Mouse (Mus musculus) frontal cortex, adult 2 months (tissue): ENCODE data around the gene Zfp975. TPM values are rescaled to one million over a fixed set of nuclear protein-coding genes. Genes with fewer than 3 reads are reported as not detected.
"Not testable (repeated sequence)": the region's sequence is repeated elsewhere in the genome, so short reads cannot be mapped to it uniquely, and the experiment has no call there.

ENCODE experiments used
- DNase-seq, 2 experiments: peaks; one replicate each; pipeline ENCODE4 v3.0.0; 2022; ENCODE audit warnings: low spot score in 1 of 2; ENCODE audit errors: extremely low spot score in 1 of 2
- polyA plus RNA-seq: library from polyadenylated mRNA; depleted of rRNA; stranded (reverse); fragments of >200 nt; gene quantifications from 2 replicates; pipeline ENCODE4 v1.2.3, GENCODE M21; 2012; rRNA removed

Gene Zfp975
- 4.4 and 4.8 TPM in 2 replicates for polyA plus RNA-seq

DNA sequence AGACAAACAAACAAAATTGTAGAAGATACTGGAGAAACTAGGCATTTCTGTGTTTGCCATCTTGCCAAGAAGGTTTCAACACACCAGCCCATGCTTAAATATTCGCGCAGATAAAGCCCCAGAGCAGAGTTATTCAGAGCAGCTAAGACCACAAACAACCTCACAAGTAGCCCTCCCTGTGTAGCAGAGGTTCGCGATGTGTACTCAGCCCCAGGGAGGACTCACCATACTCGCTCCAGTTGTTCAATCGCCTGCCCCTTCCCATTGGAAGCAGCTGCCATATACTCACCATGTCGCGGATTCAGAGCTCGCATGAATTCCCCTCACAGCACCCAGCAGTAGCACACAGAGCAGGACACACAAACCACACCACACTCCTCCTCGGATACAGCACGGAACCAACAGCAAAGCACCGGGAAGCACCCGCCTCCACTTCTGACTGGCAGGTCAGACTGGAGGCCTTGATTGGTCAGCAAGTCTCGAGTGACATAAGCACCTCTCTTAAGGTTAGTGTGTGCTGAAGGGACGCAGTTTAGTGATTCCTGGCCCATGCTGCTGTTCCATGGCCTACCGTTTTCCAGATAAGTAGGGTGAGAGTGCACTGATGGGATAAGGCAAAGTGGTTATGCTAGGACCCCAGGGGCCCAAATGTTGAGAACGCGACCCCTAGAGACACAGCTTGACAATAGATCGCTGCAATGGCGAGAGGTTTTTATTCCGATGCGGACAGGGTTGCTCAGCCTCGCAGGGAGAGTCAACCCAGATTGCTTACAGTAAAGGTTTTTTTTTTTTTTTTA is at the start of gene Zfp975:
TSS of gene Zfp975 (minus strand) at position 381 of the 797 bp plus-strand sequence.
- DNase-seq: peak; percentile 81 to 89

- DNase-seq: no peak
Observed at GRCm38 (mm10) chr7:42738536-42739210, 46.1 kb upstream of the Zfp975 start.

DNA sequence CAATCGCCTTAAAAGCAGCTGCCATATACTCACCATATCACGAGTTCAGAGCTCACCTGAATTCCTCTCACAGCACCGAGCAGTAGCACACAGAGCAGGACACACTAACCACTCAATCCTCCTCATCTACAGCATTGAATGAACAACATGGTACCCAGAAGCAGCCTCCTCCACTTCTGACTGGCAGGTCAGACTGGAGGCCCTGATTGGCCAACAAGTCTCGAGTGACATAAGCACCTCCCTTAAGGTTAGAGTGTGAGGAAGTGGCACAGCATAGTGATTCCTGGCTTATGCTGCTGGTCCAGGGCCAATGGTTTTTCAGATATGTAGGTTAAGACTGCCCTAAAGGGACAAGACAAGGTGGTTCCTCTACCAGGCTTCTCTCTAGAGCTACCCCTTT is 34.4 kb upstream of the Zfp975 start, which contains the start of gene Gm17067:
TSS of gene Gm17067 (minus strand) at position 101 of the 400 bp plus-strand sequence.
- DNase-seq: not testable (repeated sequence)

GRCm38 (mm10) chr7:42693251-42693650 is 709 bp upstream of the Zfp975 start:
- not testable (repeated sequence) for DNase-seq

DNA sequence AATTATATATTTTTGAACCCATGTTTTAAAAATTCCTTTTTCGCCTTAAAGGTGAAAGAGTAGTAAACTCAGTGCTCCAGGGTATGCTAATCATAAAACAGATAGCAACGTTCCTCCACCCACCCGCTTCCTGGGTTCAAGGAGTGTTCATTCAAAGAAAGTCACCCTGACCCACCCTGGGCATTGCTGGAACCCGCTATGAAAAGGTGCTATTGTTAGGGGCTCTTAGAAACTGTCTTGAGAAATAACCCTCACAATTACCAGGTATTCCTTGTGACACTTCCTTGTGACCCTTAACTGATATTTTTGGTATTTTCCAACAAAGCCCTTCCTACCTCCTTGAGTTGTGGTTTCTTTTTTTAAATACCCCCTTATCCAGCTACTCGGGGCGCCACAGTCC is 12.5 kb downstream of the Zfp975 start:
- DNase-seq: not testable (repeated sequence)

GRCm38 (mm10) chr7:42679646-42680045 is 12.9 kb downstream of the Zfp975 start:
- DNase-seq: not testable (repeated sequence)

DNA sequence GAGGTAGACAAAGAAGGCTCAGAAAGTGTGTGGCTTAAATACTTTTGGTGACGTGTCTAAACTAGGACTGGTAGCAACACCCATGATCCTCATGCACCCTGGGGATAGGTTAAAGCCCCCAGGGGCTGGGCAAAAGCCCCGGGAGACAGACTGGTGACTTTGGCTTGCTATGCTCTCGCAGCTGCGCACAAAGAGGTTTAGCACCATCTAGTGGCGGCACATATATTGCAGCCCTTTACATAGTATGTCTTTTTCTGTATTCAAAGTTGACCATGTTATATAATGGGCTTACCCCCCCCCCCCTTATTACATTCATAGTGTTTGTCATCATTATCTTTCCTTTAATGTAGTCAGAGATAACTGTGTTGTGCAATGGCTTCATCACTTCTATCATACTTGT is 32.4 kb downstream of the Zfp975 start:
- DNase-seq: not testable (repeated sequence)

GRCm38 (mm10) chr7:42655211-42655610 is 37.3 kb downstream of the Zfp975 start:
- not testable (repeated sequence) for DNase-seq

DNA sequence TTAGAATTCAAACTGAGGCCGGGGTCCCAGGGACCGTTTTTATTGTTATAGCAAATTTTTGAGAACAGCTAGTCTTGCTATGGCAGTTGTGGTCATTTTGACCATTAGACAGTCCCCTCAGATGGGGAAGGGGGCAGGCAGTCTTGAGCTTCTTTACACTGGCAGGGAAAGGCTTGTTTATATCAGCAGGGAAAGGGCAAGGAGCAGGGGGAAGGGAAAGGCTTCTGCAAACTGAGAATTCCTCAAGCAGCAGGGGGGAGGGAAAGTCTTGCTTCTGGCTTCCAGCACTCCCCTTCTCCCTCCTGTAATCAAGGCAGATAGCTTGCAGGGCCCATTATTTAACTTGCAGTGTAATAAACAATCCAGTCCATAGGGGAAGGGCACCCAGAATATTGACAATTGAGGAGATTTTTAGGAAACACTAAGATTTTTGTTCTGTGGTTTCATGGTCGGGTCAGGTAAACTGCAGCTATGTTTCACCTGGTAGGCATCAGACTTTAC is 49.4 kb downstream of the Zfp975 start:
- DNase-seq: not testable (repeated sequence)

- DNase-seq: peak; percentile 25 to 63
Observed at GRCm38 (mm10) chr7:42642152-42643115, 50.1 kb downstream of the Zfp975 start, which contains the start of gene Zfp976. Gene Zfp976 (minus strand): TSS chr7:42642588.

GRCm38 (mm10) chr7:42631031-42631430 is 61.5 kb downstream of the Zfp975 start:
- DNase-seq: not testable (repeated sequence)

Other genes starting within 250 kb of the Zfp975 start
- gene 4933421I07Rik, start 244.6 kb downstream of the Zfp975 start, polyA plus RNA-seq: not detected in 2 replicates
- gene Zfp141, start 187.0 kb downstream of the Zfp975 start, polyA plus RNA-seq: 10.3 and 11.8 TPM in 2 replicates
- gene Gm21028, start 114.2 kb downstream of the Zfp975 start, polyA plus RNA-seq: not detected in 2 replicates
- gene Zfp977, start 100.2 kb downstream of the Zfp975 start, polyA plus RNA-seq: 0.86 and 1.1 TPM in 2 replicates
- gene Zfp976, start 50.2 kb downstream of the Zfp975 start, polyA plus RNA-seq: 1.6 and 2.0 TPM in 2 replicates
- not detected in 2 replicates for gene Gm17067, start 34.3 kb upstream of the Zfp975 start, polyA plus RNA-seq
- gene Vmn2r62, start 100.8 kb upstream of the Zfp975 start, polyA plus RNA-seq: not detected in 2 replicates
- gene Gm2381, start 174.5 kb upstream of the Zfp975 start, polyA plus RNA-seq: not detected in 2 replicates
- gene Vmn2r63, start 241.1 kb upstream of the Zfp975 start, polyA plus RNA-seq: not detected in 2 replicates